Mouse (Mus musculus) forebrain, postnatal 0 days (tissue): ENCODE measurements around the gene Grin1. TPM values are rescaled to one million over a fixed set of nuclear protein-coding genes. Genes with fewer than 3 reads are reported as not detected.

Experiments used
- ATAC-seq: fragments of 200-750 bp; cut with Nextera tagmentation; 2 replicates; pipeline ENCODE4 v1.8.0; 2017; ENCODE audit warnings: mild to moderate bottlenecking, moderate library complexity
- DNase-seq: peaks from one replicate; pipeline ENCODE4 v3.0.0-alpha.2; 2015
- H3K27ac ChIP-seq: fragments of 300-500 bp; sonication (generic); 2 replicates; pipeline ENCODE4 v1.5.1; 2014; ENCODE audit warnings: low read depth, mild to moderate bottlenecking, antibody characterized with exemption, low read length, moderate library complexity, mixed read lengths
- H3K27me3 ChIP-seq: fragments of 300-500 bp; sonication (generic); 2 replicates; pipeline ENCODE4 v1.6.1; 2014; ENCODE audit warnings: mild to moderate bottlenecking, low read length, mixed read lengths; ENCODE audit not compliant: insufficient read depth
- H3K36me3 ChIP-seq: fragments of 300-500 bp; sonication (generic); 2 replicates; pipeline ENCODE4 v1.6.1; 2014; ENCODE audit warnings: mild to moderate bottlenecking, moderate library complexity; ENCODE audit not compliant: insufficient read depth
- H3K4me1 ChIP-seq: fragments of 300-500 bp; sonication (generic); 2 replicates; pipeline ENCODE4 v1.6.1; 2014; ENCODE audit warnings: antibody characterized with exemption; ENCODE audit not compliant: insufficient read depth
- H3K4me2 ChIP-seq: fragments of 300-500 bp; sonication (generic); 2 replicates; pipeline ENCODE4 v1.6.1; 2014; ENCODE audit warnings: low read depth, mild to moderate bottlenecking, moderate library complexity
- H3K4me3 ChIP-seq: fragments of 300-500 bp; sonication (generic); 2 replicates; pipeline ENCODE4 v1.5.1; 2014; ENCODE audit warnings: low read depth, low read length, mixed read lengths
- H3K9ac ChIP-seq: fragments of 300-500 bp; sonication (generic); 2 replicates; pipeline ENCODE4 v1.6.1; 2014; ENCODE audit warnings: mild to moderate bottlenecking
- H3K9me3 ChIP-seq: fragments of 300-500 bp; sonication (generic); 2 replicates; pipeline ENCODE4 v1.6.1; 2016; ENCODE audit warnings: low read length
- CTCF ChIP-seq: sonication (generic); IDR thresholded peaks from 2 replicates; pipeline ENCODE4 v1.5.1; 2016; ENCODE audit warnings: antibody characterized with exemption, control low read depth, low read depth
- WGBS: fragments of 180-500 bp; shearing (Covaris S2); extraction: QIAGEN DNeasy Blood & Tissue Kit; methylation state at CpG from one replicate; pipeline ENCODE4 v1.1.7; 2014; 5-methylcytosine and 5-hydroxymethylcytosine counted together
- polyA plus RNA-seq: library from polyadenylated mRNA; unstranded; fragments of >200 nt; fragmentation: Nextera tagmentation; extraction: Ambion mirVana; gene quantifications from 2 replicates; pipeline ENCODE4 v1.2.1, GENCODE M21; 2015
- total RNA-seq: library from RNA; depleted of rRNA; stranded (reverse); fragments of >200 nt; gene quantifications from 2 replicates; pipeline ENCODE4 v1.2.3, GENCODE M21; 2014

Gene Grin1
- total and polyA plus RNA-seq, 2 experiments from 2014 or later = 58.2 to 88.5 TPM

GRCm38 (mm10) chr2:25271827-25272511, 47.0 kb downstream of the Grin1 start, which contains the start of the genes Ssna1 and Anapc2:
Gene Ssna1 (minus strand): TSS chr2:25272438.
Gene Anapc2 (plus strand): TSS chr2:25272478.
- no peaks in the 10 kb centered on the region for H3K9me3 ChIP-seq
- peak within 1 kb of the TSS; percentile 97 for H3K4me2 ChIP-seq
- peak; percentile 43 for TF ChIP-seq CTCF
- under 1% methylated on average over 51 of the region's 55 CpGs for WGBS
- peak; percentile 99 for DNase-seq
- peak within 1 kb of the TSS; percentile 92 for H3K4me3 ChIP-seq
- H3K36me3 ChIP-seq = peaks cover 54% of the 10 kb centered on the region
- H3K27ac ChIP-seq = peak within 1 kb of the TSS; percentile 70
- peaks cover 19% of the 10 kb centered on the region for H3K4me1 ChIP-seq
- peak within 1 kb of the TSS; percentile 81 for H3K9ac ChIP-seq
- peak; percentile 98 for ATAC-seq
- H3K27me3 ChIP-seq = no peaks in the 10 kb centered on the region

- no peak for DNase-seq
- H3K9ac ChIP-seq = no peak overlapping the region
- H3K27me3 ChIP-seq = no peaks in the 10 kb centered on the region
- H3K4me3 ChIP-seq = no peak overlapping the region
- no peak overlapping the region for H3K4me2 ChIP-seq
- 78% methylated on average over 4 of the region's 4 CpGs for WGBS
- H3K27ac ChIP-seq = no peak overlapping the region
- H3K36me3 ChIP-seq = peaks cover 25% of the 10 kb centered on the region
- peaks cover 42% of the 10 kb centered on the region for H3K4me1 ChIP-seq
- no peaks in the 10 kb centered on the region for H3K9me3 ChIP-seq
- no peak for TF ChIP-seq CTCF
- no peak for ATAC-seq
These were observed 51.2 kb downstream of the Grin1 start for GRCm38 (mm10) chr2:25267746-25268309.

- ATAC-seq (no peak), DNase-seq (no peak)
- H3K4me2 ChIP-seq = 0 out of 2 replicates have a peak overlapping the region, but pooled peaks have one; percentile 35
- no peak overlapping the region for H3K27ac ChIP-seq
- H3K9me3 ChIP-seq = no peaks in the 10 kb centered on the region
- H3K9ac ChIP-seq = no peak overlapping the region
- peaks cover 25% of the 10 kb centered on the region for H3K36me3 ChIP-seq
- H3K4me1 ChIP-seq = peaks cover 42% of the 10 kb centered on the region
- H3K4me3 ChIP-seq = no peak overlapping the region
- TF ChIP-seq CTCF = no peak
- no peaks in the 10 kb centered on the region for H3K27me3 ChIP-seq
These were observed 51.7 kb downstream of the Grin1 start for GRCm38 (mm10) chr2:25267241-25267640.

DNA sequence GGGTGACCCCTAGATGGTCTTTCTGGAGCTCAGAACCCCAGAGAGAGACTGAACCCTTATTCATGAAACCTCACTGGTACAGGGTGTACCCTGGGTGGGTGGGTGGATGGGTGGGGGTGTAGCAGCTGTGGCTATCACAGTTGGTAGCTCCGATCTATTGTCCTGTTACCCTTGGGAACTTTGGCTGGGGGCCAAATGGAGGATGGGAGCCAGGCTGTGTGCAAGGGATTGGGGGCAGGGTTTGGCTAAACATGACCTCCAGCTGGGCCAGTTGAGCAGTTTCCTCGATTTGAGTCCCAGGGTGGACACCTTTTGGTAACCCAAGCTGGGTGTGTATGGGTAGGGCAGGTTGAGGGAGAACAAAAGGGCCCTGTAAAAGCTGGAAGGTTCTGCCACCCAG, 52.3 kb downstream of the Grin1 start:
- Histone ChIP-seq H3K36me3 (peaks cover 25% of the 10 kb centered on the region), H3K4me2 (peak overlapping the region; percentile 35), H3K9me3 (no peaks in the 10 kb centered on the region), H3K4me3 (no peak overlapping the region), H3K9ac (no peak overlapping the region), H3K27ac (0 out of 2 replicates have a peak overlapping the region, but pooled peaks have one; percentile 16), H3K27me3 (no peaks in the 10 kb centered on the region), H3K4me1 (peaks cover 42% of the 10 kb centered on the region)
- no peak for ATAC-seq
- TF ChIP-seq CTCF = no peak
- WGBS = 22% methylated on average over 2 of the region's 2 CpGs
- DNase-seq = no peak

DNA sequence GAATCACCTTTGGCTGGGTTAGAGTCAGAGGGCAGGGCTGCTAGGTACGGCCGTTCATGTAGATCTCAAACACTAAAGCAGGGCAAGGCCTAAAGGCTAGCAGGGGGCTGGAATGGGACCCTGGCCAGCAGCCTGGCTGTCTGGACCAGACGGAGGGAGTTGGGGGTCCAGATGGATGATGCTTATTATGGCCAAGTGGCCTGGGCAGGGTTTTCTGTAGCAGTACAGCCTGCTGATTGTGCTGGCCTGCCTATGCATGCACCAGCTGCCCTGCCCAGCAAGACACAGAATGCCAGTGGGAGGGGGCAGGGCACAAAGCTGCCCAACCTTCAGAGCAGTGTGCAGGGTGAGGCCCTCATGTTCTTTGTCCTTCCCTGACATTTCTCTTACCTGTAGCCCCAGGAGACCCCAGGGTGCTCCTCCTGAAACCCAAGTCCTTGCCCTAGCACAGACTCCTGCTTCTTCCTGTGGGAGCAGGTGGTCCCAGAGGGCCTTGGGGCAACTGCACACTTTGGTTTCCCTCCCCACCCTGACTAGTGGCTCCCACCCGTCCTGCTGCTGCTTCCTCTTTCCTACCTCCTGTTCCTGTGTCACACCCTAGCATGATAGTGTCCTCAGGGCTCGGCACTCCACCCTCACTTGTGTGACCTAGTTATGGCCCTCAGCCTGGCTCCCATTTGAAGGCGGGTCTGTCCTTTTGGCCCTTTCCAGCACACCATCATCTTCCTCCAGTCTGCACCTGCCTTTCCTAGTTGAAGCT, 52.9 kb downstream of the Grin1 start:
- 0 out of 2 replicates have a peak overlapping the region, but pooled peaks have one; percentile 5 for H3K4me3 ChIP-seq
- WGBS = 51% methylated on average over 6 of the region's 6 CpGs
- no peak for TF ChIP-seq CTCF
- H3K36me3 ChIP-seq = peaks cover 25% of the 10 kb centered on the region
- ATAC-seq = no peak
- peak overlapping the region; percentile 35 for H3K4me2 ChIP-seq
- DNase-seq = no peak
- H3K9ac ChIP-seq = peak overlapping the region; percentile 35
- H3K9me3 ChIP-seq = no peaks in the 10 kb centered on the region
- peaks cover 36% of the 10 kb centered on the region for H3K4me1 ChIP-seq
- no peaks in the 10 kb centered on the region for H3K27me3 ChIP-seq
- H3K27ac ChIP-seq = peak overlapping the region; percentile 16; the same call in 1 of the 2 replicates

- Histone ChIP-seq H3K9ac (no peak overlapping the region; the same call in 1 of the 2 replicates), H3K36me3 (peaks cover 13% of the 10 kb centered on the region), H3K4me1 (peaks cover 33% of the 10 kb centered on the region), H3K4me3 (no peak overlapping the region), H3K9me3 (no peaks in the 10 kb centered on the region), H3K27ac (no peak overlapping the region), H3K4me2 (peak overlapping the region; percentile 91), H3K27me3 (no peaks in the 10 kb centered on the region)
- WGBS = 51% methylated on average over 3 of the region's 3 CpGs
- no peak for TF ChIP-seq CTCF
- DNase-seq = no peak
- ATAC-seq = no peak
These were observed 54.1 kb downstream of the Grin1 start for GRCm38 (mm10) chr2:25264851-25265250.

- Histone ChIP-seq H3K9me3 (no peaks in the 10 kb centered on the region), H3K27ac (no peak overlapping the region), H3K4me1 (peaks cover 33% of the 10 kb centered on the region), H3K9ac (no peak overlapping the region; the same call in 1 of the 2 replicates), H3K4me3 (no peak overlapping the region), H3K27me3 (no peaks in the 10 kb centered on the region), H3K4me2 (peak overlapping the region; percentile 91), H3K36me3 (peaks cover 9% of the 10 kb centered on the region)
- no peak for ATAC-seq
- TF ChIP-seq CTCF = no peak
- DNase-seq = no peak
- 82% methylated on average over 5 of the region's 5 CpGs for WGBS
These were observed 54.7 kb downstream of the Grin1 start for GRCm38 (mm10) chr2:25264286-25264660.
